Mouse (Mus musculus) forebrain, postnatal 0 days (tissue): ENCODE measurements around the gene Gdpd5. TPM values are rescaled to one million over a fixed set of nuclear protein-coding genes. Genes with fewer than 3 reads are reported as not detected.

Experiments used
- ATAC-seq: fragments of 200-750 bp; cut with Nextera tagmentation; 2 replicates; pipeline ENCODE4 v1.8.0; 2017; ENCODE audit warnings: mild to moderate bottlenecking, moderate library complexity
- DNase-seq: peaks from one replicate; pipeline ENCODE4 v3.0.0-alpha.2; 2015
- H3K27ac ChIP-seq: fragments of 300-500 bp; sonication (generic); 2 replicates; pipeline ENCODE4 v1.5.1; 2014; ENCODE audit warnings: low read depth, mild to moderate bottlenecking, antibody characterized with exemption, low read length, moderate library complexity, mixed read lengths
- H3K27me3 ChIP-seq: fragments of 300-500 bp; sonication (generic); 2 replicates; pipeline ENCODE4 v1.6.1; 2014; ENCODE audit warnings: mild to moderate bottlenecking, low read length, mixed read lengths; ENCODE audit not compliant: insufficient read depth
- H3K36me3 ChIP-seq: fragments of 300-500 bp; sonication (generic); 2 replicates; pipeline ENCODE4 v1.6.1; 2014; ENCODE audit warnings: mild to moderate bottlenecking, moderate library complexity; ENCODE audit not compliant: insufficient read depth
- H3K4me1 ChIP-seq: fragments of 300-500 bp; sonication (generic); 2 replicates; pipeline ENCODE4 v1.6.1; 2014; ENCODE audit warnings: antibody characterized with exemption; ENCODE audit not compliant: insufficient read depth
- H3K4me2 ChIP-seq: fragments of 300-500 bp; sonication (generic); 2 replicates; pipeline ENCODE4 v1.6.1; 2014; ENCODE audit warnings: low read depth, mild to moderate bottlenecking, moderate library complexity
- H3K4me3 ChIP-seq: fragments of 300-500 bp; sonication (generic); 2 replicates; pipeline ENCODE4 v1.5.1; 2014; ENCODE audit warnings: low read depth, low read length, mixed read lengths
- H3K9ac ChIP-seq: fragments of 300-500 bp; sonication (generic); 2 replicates; pipeline ENCODE4 v1.6.1; 2014; ENCODE audit warnings: mild to moderate bottlenecking
- H3K9me3 ChIP-seq: fragments of 300-500 bp; sonication (generic); 2 replicates; pipeline ENCODE4 v1.6.1; 2016; ENCODE audit warnings: low read length
- CTCF ChIP-seq: sonication (generic); IDR thresholded peaks from 2 replicates; pipeline ENCODE4 v1.5.1; 2016; ENCODE audit warnings: antibody characterized with exemption, control low read depth, low read depth
- WGBS: fragments of 180-500 bp; shearing (Covaris S2); extraction: QIAGEN DNeasy Blood & Tissue Kit; methylation state at CpG from one replicate; pipeline ENCODE4 v1.1.7; 2014; 5-methylcytosine and 5-hydroxymethylcytosine counted together
- polyA plus RNA-seq: library from polyadenylated mRNA; unstranded; fragments of >200 nt; fragmentation: Nextera tagmentation; extraction: Ambion mirVana; gene quantifications from 2 replicates; pipeline ENCODE4 v1.2.1, GENCODE M21; 2015
- total RNA-seq: library from RNA; depleted of rRNA; stranded (reverse); fragments of >200 nt; gene quantifications from 2 replicates; pipeline ENCODE4 v1.2.3, GENCODE M21; 2014

Gdpd5 gene
- total and polyA plus RNA-seq, 2 experiments from 2014 or later = 38.2 to 41.2 TPM

- no peak for TF ChIP-seq CTCF
- Histone ChIP-seq H3K27me3 (no peaks in the 10 kb centered on the region), H3K4me1 (no peaks in the 10 kb centered on the region), H3K27ac (no peak overlapping the region), H3K4me2 (no peak overlapping the region), H3K9ac (no peak overlapping the region), H3K36me3 (peaks cover 11% of the 10 kb centered on the region), H3K4me3 (no peak overlapping the region), H3K9me3 (no peaks in the 10 kb centered on the region)
- WGBS = 80% methylated on average over 4 of the region's 4 CpGs
- ATAC-seq (no peak), DNase-seq (no peak)
These were observed 14.2 kb downstream of the Gdpd5 start for GRCm38 (mm10) chr7:99395385-99395784.

GRCm38 (mm10) chr7:99395908-99396616 lies 14.8 kb downstream of the Gdpd5 start:
- Histone ChIP-seq H3K36me3 (peaks cover 7% of the 10 kb centered on the region), H3K27me3 (no peaks in the 10 kb centered on the region), H3K4me2 (no peak overlapping the region), H3K27ac (no peak overlapping the region), H3K9me3 (no peaks in the 10 kb centered on the region), H3K4me3 (no peak overlapping the region), H3K9ac (no peak overlapping the region), H3K4me1 (no peaks in the 10 kb centered on the region)
- ATAC-seq (peak; percentile 27; the same call in 1 of the 2 replicates), DNase-seq (no peak)
- WGBS = 52% methylated on average over 11 of the region's 11 CpGs
- no peak for TF ChIP-seq CTCF

- Histone ChIP-seq H3K4me1 (no peaks in the 10 kb centered on the region), H3K36me3 (peaks cover 7% of the 10 kb centered on the region), H3K9me3 (no peaks in the 10 kb centered on the region), H3K4me3 (no peak overlapping the region), H3K9ac (no peak overlapping the region), H3K27ac (no peak overlapping the region), H3K27me3 (no peaks in the 10 kb centered on the region), H3K4me2 (no peak overlapping the region)
- no peak for TF ChIP-seq CTCF
- DNase-seq (no peak), ATAC-seq (no peak)
- whole genome bisulfite sequencing = 80% methylated on average over 11 of the region's 11 CpGs
These were observed 15.9 kb downstream of the Gdpd5 start for GRCm38 (mm10) chr7:99396994-99397659.

GRCm38 (mm10) chr7:99401373-99401772 lies 20.2 kb downstream of the Gdpd5 start:
- no peak overlapping the region for H3K27ac ChIP-seq
- ATAC-seq (no peak), DNase-seq (no peak)
- no peak overlapping the region for H3K4me3 ChIP-seq
- TF ChIP-seq CTCF = no peak
- H3K4me2 ChIP-seq = no peak overlapping the region
- no peaks in the 10 kb centered on the region for H3K9me3 ChIP-seq
- no peak overlapping the region for H3K9ac ChIP-seq
- H3K4me1 ChIP-seq = no peaks in the 10 kb centered on the region
- peaks cover 13% of the 10 kb centered on the region; the same call in 1 of the 2 replicates for H3K36me3 ChIP-seq
- H3K27me3 ChIP-seq = no peaks in the 10 kb centered on the region
- 90% methylated on average over 8 of the region's 8 CpGs for WGBS

- DNase-seq (no peak), ATAC-seq (no peak)
- Histone ChIP-seq H3K27ac (no peak overlapping the region), H3K4me2 (no peak overlapping the region), H3K36me3 (peaks cover 13% of the 10 kb centered on the region; the same call in 1 of the 2 replicates), H3K9me3 (no peaks in the 10 kb centered on the region), H3K4me3 (no peak overlapping the region), H3K4me1 (no peaks in the 10 kb centered on the region), H3K9ac (no peak overlapping the region), H3K27me3 (no peaks in the 10 kb centered on the region)
- no peak for TF ChIP-seq CTCF
- 84% methylated on average over 6 of the region's 6 CpGs for WGBS
These were observed 21.3 kb downstream of the Gdpd5 start for GRCm38 (mm10) chr7:99402477-99402876.

- no peak overlapping the region for H3K4me3 ChIP-seq
- H3K9me3 ChIP-seq = no peaks in the 10 kb centered on the region
- ATAC-seq = no peak
- H3K27ac ChIP-seq = no peak overlapping the region
- no peak for DNase-seq
- WGBS = 84% methylated on average over 7 of the region's 7 CpGs
- no peak overlapping the region for H3K9ac ChIP-seq
- H3K27me3 ChIP-seq = no peaks in the 10 kb centered on the region
- TF ChIP-seq CTCF = no peak
- no peak overlapping the region for H3K4me2 ChIP-seq
- peaks cover 13% of the 10 kb centered on the region; the same call in 1 of the 2 replicates for H3K36me3 ChIP-seq
- no peaks in the 10 kb centered on the region for H3K4me1 ChIP-seq
These were observed 22.0 kb downstream of the Gdpd5 start for GRCm38 (mm10) chr7:99403254-99403653.

GRCm38 (mm10) chr7:99404031-99404735 lies 23.0 kb downstream of the Gdpd5 start:
- H3K4me2 ChIP-seq = no peak overlapping the region
- DNase-seq = no peak
- no peak overlapping the region for H3K9ac ChIP-seq
- TF ChIP-seq CTCF = no peak
- H3K36me3 ChIP-seq = peaks cover 11% of the 10 kb centered on the region; the same call in 1 of the 2 replicates
- 83% methylated on average over 12 of the region's 12 CpGs for WGBS
- H3K4me3 ChIP-seq = no peak overlapping the region
- H3K27ac ChIP-seq = no peak overlapping the region
- no peaks in the 10 kb centered on the region for H3K4me1 ChIP-seq
- no peak for ATAC-seq
- H3K27me3 ChIP-seq = no peaks in the 10 kb centered on the region
- no peaks in the 10 kb centered on the region for H3K9me3 ChIP-seq
